Mouse (Mus musculus): ENCODE data around the gene Gpr176.

- no peak for TF ChIP-seq CTCF (IDR thresholded peaks at IDR 0.05; ENCODE audit: control insufficient read depth, insufficient read depth, insufficient read length)
- TF ChIP-seq MAX (IDR thresholded peaks at IDR 0.05), result no peak
- no peak for TF ChIP-seq USF1 (IDR thresholded peaks at IDR 0.05; ENCODE audit: low read depth)
- TF ChIP-seq FOSL1 (IDR thresholded peaks at IDR 0.05; ENCODE audit: insufficient read depth, low read length, poor library complexity, severe bottlenecking), result no peak
- TF ChIP-seq CEBPB (IDR thresholded peaks at IDR 0.05; ENCODE audit: low read depth), result no peak
- TF ChIP-seq MYOG (IDR thresholded peaks at IDR 0.05; ENCODE audit: control insufficient read depth, extremely low read depth, insufficient read length), result no peak
Measured at GRCm38 (mm10) chr2:118230544-118230943, 142.7 kb downstream of the Gpr176 start.

Data from C2C12 (cell line).